Mouse (Mus musculus) CH12.LX (cell line): ENCODE measurements around the gene Hoxb13. TPM values are rescaled to one million over a fixed set of nuclear protein-coding genes. Genes with fewer than 3 reads are reported as not detected.
A peak's percentile ranks its signal among the peaks of the same experiment; 100 is the strongest.

Source experiments
- DNase-seq: peaks from one replicate; pipeline ENCODE4 v3.0.0-alpha.2; 2013; ENCODE audit errors: extremely low read depth
- H3K27ac ChIP-seq: 2 replicates; pipeline ENCODE4 v1.5.1; 2012; ENCODE audit warnings: low read depth, mild to moderate bottlenecking, control low read depth, moderate library complexity; ENCODE audit not compliant: insufficient read depth
- H3K27me3 ChIP-seq: replicated peaks from 2 replicates; pipeline ENCODE3; 2012; ENCODE audit warnings: inconsistent platforms
- H3K36me3 ChIP-seq, 2 experiments: replicated peaks in 1 of 2; 2 replicates each; pipeline versions ENCODE3 to v1.6.1; 2012; ENCODE audit warnings: inconsistent platforms in 1 of 2, low read length in 1 of 2, mild to moderate bottlenecking in 1 of 2, mixed read lengths in 1 of 2, moderate library complexity in 1 of 2; ENCODE audit not compliant: control insufficient read depth in 1 of 2, insufficient read depth in 1 of 2
- H3K4me1 ChIP-seq, 2 experiments: 2 replicates each; pipeline ENCODE4 v1.6.1; 2012; ENCODE audit warnings: inconsistent platforms in 1 of 2, moderate library complexity in 1 of 2; ENCODE audit not compliant: insufficient read depth in 2 of 2, control insufficient read depth in 1 of 2
- H3K4me2 ChIP-seq: 2 replicates; pipeline ENCODE4 v1.6.1; 2012; ENCODE audit warnings: low read depth, mild to moderate bottlenecking, control low read depth; ENCODE audit not compliant: poor library complexity, insufficient read depth, severe bottlenecking
- H3K4me3 ChIP-seq, 3 experiments: fragments of 150-350 bp in 1 of 3; sonication (generic) in 1 of 3; replicated peaks in 1 of 3; 2 replicates each; pipeline versions ENCODE3 to v1.5.1; 2011 to 2012; ENCODE audit warnings: low read depth in 2 of 3, low read length in 2 of 3, mild to moderate bottlenecking in 2 of 3, moderate library complexity in 2 of 3, control low read depth in 1 of 3, improper control_type of control experiment in 1 of 3, inconsistent platforms in 1 of 3, mixed read lengths in 1 of 3; ENCODE audit not compliant: poor library complexity in 1 of 3
- H3K79me2 ChIP-seq: replicated peaks from 2 replicates; pipeline ENCODE4 v1.6.1; 2012; ENCODE audit warnings: mild to moderate bottlenecking, moderate library complexity; ENCODE audit not compliant: control insufficient read depth, poor library complexity, insufficient read depth, severe bottlenecking; ENCODE audit errors: extremely low read depth
- H3K9ac ChIP-seq: 2 replicates; pipeline ENCODE4 v1.6.1; 2012; ENCODE audit warnings: low read depth, mild to moderate bottlenecking, control low read depth, moderate library complexity; ENCODE audit not compliant: insufficient read depth
- H3K9me3 ChIP-seq: replicated peaks from 2 replicates; pipeline ENCODE3; 2012; ENCODE audit warnings: low read length, inconsistent platforms, mixed read lengths
- BHLHE40 ChIP-seq: IDR thresholded peaks from 2 replicates; pipeline ENCODE4 v1.6.1; 2011; ENCODE audit warnings: mild to moderate bottlenecking, low read depth, low read length, improper control_type of control experiment
- CHD1 ChIP-seq: IDR thresholded peaks from 2 replicates; pipeline ENCODE4 v1.6.1; 2012; ENCODE audit warnings: low read depth, low read length, improper control_type of control experiment, inconsistent platforms
- CHD2 ChIP-seq: IDR thresholded peaks from 2 replicates; pipeline ENCODE4 v1.6.1; 2011; ENCODE audit warnings: low read length, improper control_type of control experiment
- CTCF ChIP-seq, 2 experiments: IDR thresholded peaks in 1 of 2; conservative IDR thresholded peaks in 1 of 2; 2 replicates each; pipeline ENCODE4 v1.5.1; 2011 to 2012; ENCODE audit warnings: low read depth in 2 of 2, low read length in 2 of 2, improper control_type of control experiment in 1 of 2, inconsistent platforms in 1 of 2, mild to moderate bottlenecking in 1 of 2, moderate library complexity in 1 of 2
- E2F4 ChIP-seq: IDR thresholded peaks from 2 replicates; pipeline ENCODE4 v1.6.1; 2011; ENCODE audit warnings: low read depth, low read length, improper control_type of control experiment; ENCODE audit not compliant: insufficient replicate concordance
- ELF1 ChIP-seq: IDR thresholded peaks from 2 replicates; pipeline ENCODE4 v1.6.1; 2014; ENCODE audit warnings: low read depth, mild to moderate bottlenecking, inconsistent platforms, low read length, improper control_type of control experiment
- EP300 ChIP-seq: IDR thresholded peaks from 2 replicates; pipeline ENCODE4 v1.6.1; 2011; ENCODE audit warnings: low read length, improper control_type of control experiment
- ETS1 ChIP-seq: conservative IDR thresholded peaks from 2 replicates; pipeline ENCODE4 v1.6.1; 2012; ENCODE audit warnings: low read depth, mild to moderate bottlenecking, inconsistent platforms, low read length, improper control_type of control experiment, moderate library complexity
- HCFC1 ChIP-seq: IDR thresholded peaks from 2 replicates; pipeline ENCODE4 v1.6.1; 2012; ENCODE audit warnings: low read depth, mild to moderate bottlenecking, inconsistent platforms, low read length, improper control_type of control experiment
- JUN ChIP-seq: IDR thresholded peaks from 2 replicates; pipeline ENCODE4 v1.6.1; 2011; ENCODE audit warnings: low read depth, mild to moderate bottlenecking, low read length, improper control_type of control experiment, moderate library complexity; ENCODE audit not compliant: insufficient read depth
- KAT2A ChIP-seq: IDR thresholded peaks from 2 replicates; pipeline ENCODE4 v1.6.1; 2012; ENCODE audit warnings: low read length, improper control_type of control experiment, inconsistent platforms; ENCODE audit not compliant: insufficient replicate concordance
- MAX ChIP-seq: IDR thresholded peaks from 2 replicates; pipeline ENCODE4 v1.6.1; 2011; ENCODE audit warnings: low read length, improper control_type of control experiment
- MAZ ChIP-seq: IDR thresholded peaks from 2 replicates; pipeline ENCODE4 v1.6.1; 2012; ENCODE audit warnings: low read depth, mild to moderate bottlenecking, inconsistent platforms, low read length, improper control_type of control experiment, moderate library complexity
- MEF2A ChIP-seq: IDR thresholded peaks from 2 replicates; pipeline ENCODE4 v1.6.1; 2014; ENCODE audit warnings: low read depth, mild to moderate bottlenecking, inconsistent platforms, low read length, improper control_type of control experiment, borderline replicate concordance
- MXI1 ChIP-seq: IDR thresholded peaks from 2 replicates; pipeline ENCODE4 v1.6.1; 2011; ENCODE audit warnings: mild to moderate bottlenecking, low read depth, low read length, improper control_type of control experiment
- NELFE ChIP-seq: IDR thresholded peaks from 2 replicates; pipeline ENCODE4 v1.6.1; 2011; ENCODE audit warnings: low read depth, low read length, improper control_type of control experiment
- NRF1 ChIP-seq: IDR thresholded peaks from 2 replicates; pipeline ENCODE4 v1.6.1; 2014; ENCODE audit warnings: low read depth, mild to moderate bottlenecking, inconsistent platforms, low read length, improper control_type of control experiment, moderate library complexity
- PAX5 ChIP-seq: IDR thresholded peaks from 2 replicates; pipeline ENCODE4 v1.6.1; 2012; ENCODE audit warnings: low read length, inconsistent platforms, mixed read lengths
- POLR2A ChIP-seq: IDR thresholded peaks from 2 replicates; pipeline ENCODE4 v1.6.1; 2011; ENCODE audit warnings: low read depth, mild to moderate bottlenecking, improper control_type of control experiment, low read length
- POLR2AphosphoS2 ChIP-seq: IDR thresholded peaks from 2 replicates; pipeline ENCODE4 v1.6.1; 2011; ENCODE audit warnings: low read depth, low read length, improper control_type of control experiment
- RAD21 ChIP-seq: IDR thresholded peaks from 2 replicates; pipeline ENCODE4 v1.6.1; 2011; ENCODE audit warnings: low read depth, mild to moderate bottlenecking, low read length, improper control_type of control experiment, moderate library complexity
- SMC3 ChIP-seq: IDR thresholded peaks from 2 replicates; pipeline ENCODE4 v1.6.1; 2011; ENCODE audit warnings: low read depth, low read length, improper control_type of control experiment
- TBP ChIP-seq: conservative IDR thresholded peaks from 2 replicates; pipeline ENCODE4 v1.6.1; 2011; ENCODE audit warnings: low read depth, low read length, improper control_type of control experiment
- UBTF ChIP-seq: IDR thresholded peaks from 2 replicates; pipeline ENCODE4 v1.6.1; 2012; ENCODE audit warnings: low read depth, mild to moderate bottlenecking, inconsistent platforms, low read length, improper control_type of control experiment, moderate library complexity
- ZC3H11A ChIP-seq: IDR thresholded peaks from 2 replicates; pipeline ENCODE4 v1.6.1; 2012; ENCODE audit warnings: low read depth, mild to moderate bottlenecking, inconsistent platforms, low read length, improper control_type of control experiment
- ZKSCAN1 ChIP-seq: IDR thresholded peaks from 2 replicates; pipeline ENCODE4 v1.6.1; 2012; ENCODE audit warnings: low read depth, inconsistent platforms, low read length, improper control_type of control experiment, borderline replicate concordance
- ZMIZ1 ChIP-seq: IDR thresholded peaks from 2 replicates; pipeline ENCODE4 v1.6.1; 2012; ENCODE audit warnings: low read depth, mild to moderate bottlenecking, inconsistent platforms, low read length, improper control_type of control experiment
- ZNF384 ChIP-seq: IDR thresholded peaks from 2 replicates; pipeline ENCODE4 v1.6.1; 2012; ENCODE audit warnings: low read depth, low read length, improper control_type of control experiment, inconsistent platforms
- dilution Hi-C: fragments of 300-500 bp; cut with MboI; formaldehyde crosslinking; loops from 2 replicates; pipeline ENCODE4 v1.14.3; 2020; ENCODE audit warnings: low sequenced_read_pairs; ENCODE audit not compliant: extremely low pct_unique_long_range_greater_than_20kb, extremely low pct_ligation_motif_present
- in situ Hi-C: fragments of 300-500 bp; cut with MboI; formaldehyde crosslinking; loops from 3 replicates; pipeline ENCODE4 v1.14.3; 2019; ENCODE audit warnings: low sequenced_read_pairs, low pct_ligation_motif_present, low pct_unique_long_range_greater_than_20kb, mixed read lengths
- polyA plus RNA-seq: library from polyadenylated mRNA; unstranded; fragments of >175 nt; gene quantifications from 2 replicates; pipeline ENCODE4 v1.2.1, GENCODE M21; 2012; ENCODE audit warnings: low read depth; ENCODE audit not compliant: insufficient read length
- total RNA-seq, 2 experiments: library from RNA; depleted of rRNA; stranded (reverse); fragments of 300-350 nt in 1 of 2; fragments of >200 nt in 1 of 2; gene quantifications; 2 replicates each; pipeline ENCODE4 v1.2.3; 2012 to 2014

Hoxb13 gene
- total and polyA plus RNA-seq, 3 experiments, result 0.08 TPM; not detected in 2

DNA sequence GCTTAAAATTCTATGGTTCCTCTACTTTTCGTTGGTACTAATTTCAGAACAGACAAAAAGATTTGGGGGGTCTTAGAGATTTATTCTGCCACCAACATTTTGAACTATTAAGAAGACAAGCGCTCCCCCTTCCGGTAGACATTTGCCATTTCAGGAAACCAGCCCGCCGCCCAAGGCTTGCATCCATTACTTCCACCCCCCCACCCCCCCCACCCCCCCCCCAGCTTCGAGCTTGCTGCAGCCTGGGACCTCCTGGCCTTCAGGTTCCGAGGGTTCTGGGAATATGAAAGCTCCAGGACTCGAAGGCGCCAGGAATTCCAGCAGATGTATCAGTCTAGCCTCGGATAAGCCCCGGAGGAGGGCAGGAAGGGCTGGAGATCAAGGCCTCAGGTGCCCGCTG, 4.5 kb downstream of the Hoxb13 start:
- peak overlapping the region; percentile 98 for H3K4me2 ChIP-seq
- peak overlapping the region; percentile 58 to 69 (median 60) for H3K4me3 ChIP-seq
- H3K27me3 ChIP-seq, result no peaks in the 10 kb centered on the region
- no peak overlapping the region for H3K27ac ChIP-seq
- peaks cover 0 to 24% of the 10 kb centered on the region in 2 experiments for H3K36me3 ChIP-seq
- peak overlapping the region; percentile 64 for H3K9ac ChIP-seq
- in situ Hi-C loops (loop anchor here (5.0 kb wide), 1 partner anchor 51 kb away; no protein-coding TSS in a partner anchor), dilution Hi-C loops (no loop called here)
- peak; percentile 85 for DNase-seq
- TF ChIP-seq SMC3 (peak; percentile 66), BHLHE40 (no peak), CTCF (conservative IDR thresholded peaks at IDR 0.05 in 1 of 2, IDR thresholded peaks at IDR 0.05 in 1 of 2; ENCODE audit: low read depth in 2 of 2, low read length in 2 of 2) (peak in 1 of 2 experiments; percentile 76; a peak in 3 of 4 replicates), NELFE (peak; percentile 17; the same call in 1 of the 2 replicates), RAD21 (peak; percentile 75), POLR2A (0 out of 2 replicates have a peak, but pooled peaks have one; percentile 35), ELF1 (peak; percentile 44; the same call in 1 of the 2 replicates), POLR2AphosphoS2 (no peak), MAZ (peak; percentile 61; the same call in 1 of the 2 replicates)
- H3K79me2 ChIP-seq, result no peaks in the 10 kb centered on the region
- H3K4me1 ChIP-seq, result peaks cover 0 to 42% of the 10 kb centered on the region in 2 experiments; a peak in 2 of 4 replicates
- H3K9me3 ChIP-seq, result no peaks in the 10 kb centered on the region

DNA sequence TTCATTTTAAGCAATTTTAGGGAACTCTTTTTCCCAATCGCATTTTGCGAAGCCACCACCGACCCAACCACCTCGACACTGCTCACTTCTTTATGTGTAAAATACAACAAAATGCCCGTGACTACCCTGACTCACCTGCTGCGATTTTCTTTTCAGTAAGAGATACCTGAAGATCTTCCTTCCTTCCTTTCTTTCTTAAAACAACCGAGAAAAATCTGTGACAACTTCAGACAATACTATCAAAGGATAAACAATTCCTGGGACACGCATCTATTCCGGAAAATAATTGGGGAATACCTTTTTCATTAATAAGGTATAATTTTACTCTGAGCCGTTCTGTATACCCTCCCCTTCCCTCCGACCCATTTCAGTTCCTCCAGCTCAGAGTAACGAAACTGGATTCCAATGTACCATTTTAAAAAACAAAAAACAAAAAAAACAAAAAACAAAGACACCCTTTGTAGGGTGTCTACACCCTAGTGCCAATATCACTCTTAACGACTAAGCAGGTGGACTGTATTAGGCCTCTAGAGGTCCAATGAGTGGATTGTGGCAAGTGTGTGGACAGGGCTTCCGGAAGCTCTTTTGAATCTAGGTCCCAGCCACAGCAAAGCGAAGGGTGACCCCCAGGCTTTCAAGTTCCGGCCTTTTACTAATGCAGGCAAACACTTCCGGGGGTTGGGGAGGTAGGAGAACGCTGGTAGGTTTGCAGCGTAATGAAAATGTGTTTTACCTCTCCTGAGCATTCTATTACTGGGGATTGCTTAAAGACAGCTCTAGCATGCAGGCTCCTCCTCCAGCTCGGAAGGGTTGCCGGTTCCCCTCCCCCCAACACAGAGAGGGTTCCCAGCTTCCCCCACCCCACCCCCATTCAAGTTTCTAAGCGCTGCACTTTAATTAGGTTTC, 5.3 kb downstream of the Hoxb13 start:
- peak overlapping the region; percentile 58 to 69 (median 60) for H3K4me3 ChIP-seq
- TF ChIP-seq JUN, result no peak
- TF ChIP-seq ZKSCAN1, result no peak
- peak; percentile 41; the same call in 1 of the 2 replicates for TF ChIP-seq EP300
- peak; percentile 97 for TF ChIP-seq CHD1
- peak; percentile 87 for TF ChIP-seq HCFC1
- TF ChIP-seq UBTF, result no peak
- TF ChIP-seq ZMIZ1, result no peak
- no peak for TF ChIP-seq RAD21
- TF ChIP-seq ZC3H11A, result no peak
- no peak for TF ChIP-seq CTCF (conservative IDR thresholded peaks at IDR 0.05 in 1 of 2, IDR thresholded peaks at IDR 0.05 in 1 of 2; ENCODE audit: low read depth in 2 of 2, low read length in 2 of 2)
- TF ChIP-seq POLR2A, result peak; percentile 76
- peak; percentile 95 for TF ChIP-seq ELF1
- TF ChIP-seq MAX, result no peak
- TF ChIP-seq SMC3, result no peak
- peak; percentile 94 for TF ChIP-seq TBP
- 0 out of 2 replicates have a peak, but pooled peaks have one; percentile 75 for TF ChIP-seq MEF2A
- peak; percentile 21; the same call in 1 of the 2 replicates for TF ChIP-seq E2F4
- TF ChIP-seq KAT2A, result 0 out of 2 replicates have a peak, but pooled peaks have one; percentile 56
- no peak for TF ChIP-seq NRF1
- TF ChIP-seq MXI1, result peak; percentile 71; the same call in 1 of the 2 replicates
- TF ChIP-seq CHD2, result peak; percentile 80
- TF ChIP-seq ETS1, result peak; percentile 66
- peak; percentile 88; the same call in 1 of the 2 replicates for TF ChIP-seq POLR2AphosphoS2
- TF ChIP-seq ZNF384, result 0 out of 2 replicates have a peak, but pooled peaks have one; percentile 5
- TF ChIP-seq PAX5, result no peak
- peak; percentile 99 for TF ChIP-seq MAZ

More for the DNA sequence above, 5.3 kb downstream of the Hoxb13 start:
- no peaks in the 10 kb centered on the region for H3K9me3 ChIP-seq
- H3K36me3 ChIP-seq, result peaks cover 0 to 23% of the 10 kb centered on the region in 2 experiments
- peak overlapping the region; percentile 14; the same call in 1 of the 2 replicates for H3K27ac ChIP-seq
- peak overlapping the region; percentile 64 for H3K9ac ChIP-seq
- no peaks in the 10 kb centered on the region for H3K79me2 ChIP-seq
- no peaks in the 10 kb centered on the region for H3K27me3 ChIP-seq
- dilution Hi-C loops (no loop called here), in situ Hi-C loops (loop anchor here (5.0 kb wide), 1 partner anchor 52 kb away; no protein-coding TSS in a partner anchor)
- H3K4me1 ChIP-seq, result peaks cover 0 to 41% of the 10 kb centered on the region in 2 experiments; a peak in 2 of 4 replicates
- H3K4me2 ChIP-seq, result peak overlapping the region; percentile 98
- DNase-seq, result peak; percentile 94
